Mouse (Mus musculus) frontal cortex, postnatal 14 days (tissue): Measurements from ENCODE around the gene Pigp.

ENCODE experiments used
- DNase-seq, 2 experiments: peaks; one replicate each; pipeline ENCODE4 v3.0.0; 2022; ENCODE audit warnings: low spot score in 2 of 2

Pigp gene

GRCm38 (mm10) chr16:94317752-94318151, 53.9 kb downstream of the Pigp start:
- no peak for DNase-seq

GRCm38 (mm10) chr16:94315215-94315614, 56.4 kb downstream of the Pigp start:
- no peak for DNase-seq

- DNase-seq: no peak
Measured at GRCm38 (mm10) chr16:94314626-94315025, 57.0 kb downstream of the Pigp start.

DNA sequence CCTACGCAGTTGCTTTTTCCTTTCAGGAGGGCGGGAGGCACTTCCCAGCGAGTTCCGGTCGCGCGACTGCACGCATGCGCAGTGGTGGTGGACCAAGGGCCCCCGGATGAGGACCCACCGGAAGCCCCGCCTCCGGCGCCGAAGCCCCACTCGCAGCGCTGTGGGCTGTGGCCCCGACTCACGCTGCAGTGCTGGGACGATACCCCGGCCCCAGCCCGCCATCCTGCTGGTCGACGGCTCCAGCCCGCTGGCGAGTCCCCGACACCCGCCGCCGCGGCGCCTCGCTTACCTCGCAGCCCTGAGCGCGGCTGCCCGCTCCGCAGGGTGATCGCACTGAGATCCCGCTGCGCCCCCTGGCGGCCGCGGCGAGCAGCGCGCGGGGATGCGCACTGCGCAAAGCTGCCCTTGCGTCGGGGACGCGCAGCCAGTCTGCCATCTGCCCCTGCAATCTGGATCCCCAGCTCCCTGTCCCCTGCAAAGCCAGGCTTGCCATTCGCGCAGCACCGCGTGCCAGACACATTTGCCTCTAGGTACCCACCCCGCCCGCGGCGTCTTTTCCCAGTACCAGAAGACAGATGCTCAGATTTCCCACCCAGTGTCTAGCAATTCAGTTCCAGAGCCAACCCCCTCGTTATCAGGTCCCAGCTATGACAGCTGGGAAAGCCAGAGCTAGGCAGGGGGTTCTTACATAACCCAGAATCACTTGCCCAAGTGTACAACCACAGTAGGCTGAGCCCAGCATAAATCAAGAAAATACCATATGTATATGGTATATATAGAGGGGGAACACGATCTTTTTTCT, 58.2 kb downstream of the Pigp start, which contains the start of gene Hlcs:
Gene Hlcs, minus strand, starts transcription at position 343 of the 802 bp plus-strand sequence.
- DNase-seq: peak; percentile 93 to 98

- peak; percentile 70 to 83 for DNase-seq
Measured at GRCm38 (mm10) chr16:94312663-94313228, 58.9 kb downstream of the Pigp start.

- no peak for DNase-seq
Measured at GRCm38 (mm10) chr16:94311931-94312330, 59.7 kb downstream of the Pigp start.

GRCm38 (mm10) chr16:94311416-94311815, 60.2 kb downstream of the Pigp start:
- DNase-seq: no peak

GRCm38 (mm10) chr16:94309025-94309424, 62.6 kb downstream of the Pigp start:
- no peak for DNase-seq
